Mouse (Mus musculus): ENCODE measurements around the gene Itga9.

- TF ChIP-seq POLR2A (IDR thresholded peaks at IDR 0.05; ENCODE audit: insufficient read length, low read depth), result no peak
- no peak for TF ChIP-seq USF1 (IDR thresholded peaks at IDR 0.05; ENCODE audit: low read depth)
- TF ChIP-seq TCF12 (IDR thresholded peaks at IDR 0.05; ENCODE audit: insufficient read depth, poor library complexity, severe bottlenecking), result no peak
- TF ChIP-seq TCF3 (IDR thresholded peaks at IDR 0.05; ENCODE audit: insufficient read length, low read depth), result no peak
- no peak for TF ChIP-seq CEBPB (IDR thresholded peaks at IDR 0.05; ENCODE audit: insufficient read depth, poor library complexity, severe bottlenecking)
- no peak for TF ChIP-seq MYOD1 (IDR thresholded peaks at IDR 0.05; ENCODE audit: control insufficient read depth in 1 of 3, insufficient read length in 2 of 3, low read depth in 2 of 3)
- no peak for TF ChIP-seq E2F4 (IDR thresholded peaks at IDR 0.05; ENCODE audit: insufficient read depth)
- TF ChIP-seq POLR2AphosphoS2 (IDR thresholded peaks at IDR 0.05; ENCODE audit: insufficient read length, low read depth), result no peak
- TF ChIP-seq MAX (IDR thresholded peaks at IDR 0.05; ENCODE audit: low read depth), result no peak
- TF ChIP-seq SRF (IDR thresholded peaks at IDR 0.05; ENCODE audit: control insufficient read depth, insufficient read length, low read depth), result no peak
- TF ChIP-seq MYOG (IDR thresholded peaks at IDR 0.05; ENCODE audit: control insufficient read depth in 1 of 3, insufficient read depth in 1 of 3, insufficient read length in 2 of 3, low read depth in 2 of 3), result no peak
Observed at GRCm38 (mm10) chr9:118935098-118935497, 328.6 kb downstream of the Itga9 start.

Measured in myocyte (in vitro differentiated cells).